Comparison of ENCODE assay signal across 8 mouse cellular contexts in genomic region chr6:127887511-127888421, GRCm38 (mm10). TPM values are rescaled to one million over a fixed set of nuclear protein-coding genes. Genes with fewer than 3 reads are reported as not detected.
DNase-seq lines count a peak whose midpoint lies in the region; ATAC-seq and TF ChIP-seq lines count a peak whose summit lies in the region.

Gene Tspan11, plus strand, starts transcription at chr6:127887589.

- ATAC-seq in embryonic facial prominence, embryonic 11.5 days (replicated peaks; ENCODE audit: insufficient number of reproducible peaks, low FRiP score, low TSS enrichment, low read depth) = peak; percentile 49
- ATAC-seq in heart, embryonic 12.5 days (ENCODE audit: insufficient number of reproducible peaks, low FRiP score) = peak; percentile 50; the same call in 1 of the 2 replicates

- peak within 1 kb of the TSS; percentile 68 for H3K27ac ChIP-seq in left cerebral cortex, adult 2 months
- H3K27ac ChIP-seq in embryonic facial prominence, embryonic 11.5 days (replicated peaks; ENCODE audit: low read depth, low read length) = peak within 1 kb of the TSS; percentile 25; the same call in 1 of the 2 replicates
- H3K27ac ChIP-seq in heart, embryonic 12.5 days (ENCODE audit: poor library complexity, severe bottlenecking) = no peak within 1 kb of the TSS
- peak within 1 kb of the TSS; percentile 87 for H3K27ac ChIP-seq in midbrain, embryonic 10.5 days (replicated peaks)

- peak within 1 kb of the TSS; percentile 77 for H3K9ac ChIP-seq in embryonic facial prominence, embryonic 11.5 days (replicated peaks; ENCODE audit: low read length)
- H3K9ac ChIP-seq in heart, embryonic 12.5 days = peak within 1 kb of the TSS; percentile 70

- under 1% methylated on average over 36 of the region's 36 CpGs for WGBS in embryonic facial prominence, embryonic 11.5 days
- 2% methylated on average over 36 of the region's 36 CpGs for WGBS in heart, embryonic 12.5 days
- 1% methylated on average over 36 of the region's 36 CpGs for WGBS in midbrain, embryonic 10.5 days

- H3K4me1 ChIP-seq in embryonic facial prominence, embryonic 11.5 days (ENCODE audit: control insufficient read depth, insufficient read depth, low read length) = no peaks in the 10 kb centered on the region
- peaks cover 25% of the 10 kb centered on the region for H3K4me1 ChIP-seq in heart, embryonic 12.5 days (replicated peaks)
- H3K4me1 ChIP-seq in midbrain, embryonic 10.5 days = peaks cover 31% of the 10 kb centered on the region

- H3K36me3 ChIP-seq in embryonic facial prominence, embryonic 11.5 days (replicated peaks; ENCODE audit: control insufficient read depth, insufficient read depth, low read depth, low read length) = no peaks in the 10 kb centered on the region
- H3K36me3 ChIP-seq in heart, embryonic 12.5 days = no peaks in the 10 kb centered on the region
- no peaks in the 10 kb centered on the region for H3K36me3 ChIP-seq in midbrain, embryonic 10.5 days

- DNase-seq in left cerebral cortex, adult 2 months (ENCODE audit: extremely low spot score in 1 of 2, low spot score in 2 of 2) = peak; percentile 27 to 35
- DNase-seq in left cerebral cortex, adult 11 months (ENCODE audit: low spot score) = no peak
- DNase-seq in embryonic facial prominence, embryonic 11.5 days (ENCODE audit: low spot score) = peak; percentile 62
- DNase-seq in layer of hippocampus, postnatal 36 days = peak; percentile 22 to 42
- peak; percentile 65 for DNase-seq in midbrain, embryonic 10.5 days (ENCODE audit: low spot score)
- DNase-seq in testis, postnatal 10 days (ENCODE audit: low spot score) = peak; percentile 63
- no peak for DNase-seq in spleen, postnatal 10 days (ENCODE audit: low spot score in 2 of 2)

- no peaks in the 10 kb centered on the region for H3K27me3 ChIP-seq in embryonic facial prominence, embryonic 11.5 days (ENCODE audit: control insufficient read depth, insufficient read depth, low read length)
- peaks cover 16% of the 10 kb centered on the region; the same call in 1 of the 2 replicates for H3K27me3 ChIP-seq in heart, embryonic 12.5 days (replicated peaks)
- peaks cover 37% of the 10 kb centered on the region for H3K27me3 ChIP-seq in midbrain, embryonic 10.5 days (ENCODE audit: low read depth, poor library complexity, severe bottlenecking)

- peak within 1 kb of the TSS; percentile 54 for H3K4me3 ChIP-seq in left cerebral cortex, adult 2 months
- peak within 1 kb of the TSS; percentile 49 for H3K4me3 ChIP-seq in embryonic facial prominence, embryonic 11.5 days (ENCODE audit: low read depth, low read length)
- H3K4me3 ChIP-seq in heart, embryonic 12.5 days = peak within 1 kb of the TSS; percentile 59
- peak within 1 kb of the TSS; percentile 62 for H3K4me3 ChIP-seq in midbrain, embryonic 10.5 days

- no peaks in the 10 kb centered on the region for H3K9me3 ChIP-seq in embryonic facial prominence, embryonic 11.5 days (replicated peaks; ENCODE audit: control insufficient read depth, low read length)
- H3K9me3 ChIP-seq in heart, embryonic 12.5 days (replicated peaks) = no peaks in the 10 kb centered on the region
- peaks cover 5% of the 10 kb centered on the region; the same call in 1 of the 2 replicates for H3K9me3 ChIP-seq in midbrain, embryonic 10.5 days (replicated peaks)

- TF ChIP-seq CTCF in left cerebral cortex, adult 2 months (IDR thresholded peaks at IDR 0.05) = no peak

- intact Hi-C loops in left cerebral cortex, adult 2 months (cut with DNase I) = no loop called here

- peak within 1 kb of the TSS; percentile 92 for H3K4me2 ChIP-seq in embryonic facial prominence, embryonic 11.5 days (ENCODE audit: low read depth, low read length)
- H3K4me2 ChIP-seq in heart, embryonic 12.5 days = peak within 1 kb of the TSS; percentile 96

RNA-seq across cellular contexts. Expression of gene Tspan11, which starts in this region (rescaled TPM):
- 10 to 100 TPM in 1 of 2 experiments, 1 to 10 TPM in 1; 6.6 to 11.6 TPM for total RNA-seq in left cerebral cortex, adult 2 months (2021)
- polyA plus RNA-seq in embryonic facial prominence, embryonic 11.5 days (2014; fragmentation: Nextera tagmentation; extraction: Ambion mirVana) = 14.3 TPM in 2 replicates
- 1.9 and 3.1 TPM in 2 replicates for polyA plus RNA-seq in heart, embryonic 12.5 days (2016; fragmentation: Nextera tagmentation; extraction: Ambion mirVana)
- 1 to 10 TPM; 1.3 to 2.4 TPM for total RNA-seq in layer of hippocampus, postnatal 36 days (2021)
- polyA plus RNA-seq in midbrain, embryonic 10.5 days (2016; fragmentation: Nextera tagmentation; extraction: Ambion mirVana) = 4.7 and 9.1 TPM in 2 replicates

Comparison
In these comparisons a context has a peak if more than half of its experiments do, and no peak if none do; other contexts are left out.
1. DNase-seq: peak in left cerebral cortex, adult 2 months (2 of 2), embryonic facial prominence, embryonic 11.5 days (single experiment), layer of hippocampus, postnatal 36 days (2 of 2), midbrain, embryonic 10.5 days (single experiment) and testis, postnatal 10 days (single experiment); none in left cerebral cortex, adult 11 months (single experiment) and spleen, postnatal 10 days (0 of 2).
2. Peak in every context shown above with its lines, with median percentiles within 50 percentile points of each other: H3K4me3 ChIP-seq.